Mouse (Mus musculus): ENCODE measurements around the gene Slc25a36. TPM values are rescaled to one million over a fixed set of nuclear protein-coding genes. Genes with fewer than 3 reads are reported as not detected.

Slc25a36 gene
- polyA plus RNA-seq, 1 experiment from 2014 or later: 59.1 TPM

DNA sequence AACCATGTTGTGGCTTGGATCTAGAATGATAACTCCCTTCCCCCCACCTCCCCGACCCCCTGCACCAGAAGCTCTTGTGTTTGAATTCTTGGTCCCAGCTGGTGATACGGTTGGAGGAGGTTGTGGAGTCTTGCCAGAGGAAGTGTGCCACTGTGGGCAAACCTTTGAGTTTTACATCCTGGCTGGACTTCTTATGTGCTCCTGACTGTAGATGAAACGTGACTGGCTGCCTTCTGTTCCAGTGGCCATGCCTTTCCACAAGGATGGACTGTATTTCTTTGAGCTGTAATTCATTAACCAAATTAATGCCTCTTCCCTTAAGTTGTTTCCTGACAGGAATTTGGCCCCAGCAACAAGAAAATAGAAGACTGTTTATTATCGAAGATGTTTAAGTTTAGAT, 26.2 kb upstream of the Slc25a36 start:
- Histone ChIP-seq H3K4me3 (replicated peaks; ENCODE audit: low read depth, low read length) (no peak overlapping the region), H3K36me3 (ENCODE audit: insufficient read depth, low read length) (no peaks in the 10 kb centered on the region), H3K4me2 (ENCODE audit: low read length) (no peak overlapping the region), H3K4me1 (replicated peaks; ENCODE audit: insufficient read depth, low read length) (no peaks in the 10 kb centered on the region), H3K27ac (no peak overlapping the region), H3K9ac (ENCODE audit: low read depth, low read length) (no peak overlapping the region), H3K9me3 (replicated peaks; ENCODE audit: low read length) (no peaks in the 10 kb centered on the region), H3K27me3 (ENCODE audit: insufficient read depth, low read length) (no peaks in the 10 kb centered on the region)
- no peak for TF ChIP-seq CTCF (IDR thresholded peaks at IDR 0.05; ENCODE audit: low read depth)
- ATAC-seq (replicated peaks; ENCODE audit: low FRiP score, low read depth): no peak
- 53% methylated on average over 4 of the region's 4 CpGs for WGBS
- DNase-seq (ENCODE audit: low spot score): peak; percentile 17

DNA sequence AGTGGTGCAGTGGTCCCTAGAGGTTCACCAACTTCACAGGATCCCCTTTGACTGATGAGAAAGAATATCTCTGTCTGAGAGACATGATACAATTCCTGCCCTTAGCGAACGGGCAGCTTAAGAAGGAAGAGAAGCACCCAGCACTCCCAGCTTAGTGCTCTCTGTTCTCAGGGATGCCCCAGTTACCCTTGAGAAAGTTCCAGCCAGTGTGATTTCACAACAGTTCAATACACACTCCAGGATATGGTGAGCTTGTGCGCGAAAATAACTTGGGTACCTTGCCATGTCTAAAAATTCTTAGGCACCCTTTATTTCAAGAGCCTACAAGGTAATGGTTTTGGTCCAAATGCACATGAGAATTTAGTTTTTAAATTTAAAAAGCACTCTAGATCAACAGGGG, 24.9 kb upstream of the Slc25a36 start:
- Histone ChIP-seq H3K27ac (no peak overlapping the region), H3K4me1 (replicated peaks; ENCODE audit: insufficient read depth, low read length) (no peaks in the 10 kb centered on the region), H3K36me3 (ENCODE audit: insufficient read depth, low read length) (no peaks in the 10 kb centered on the region), H3K4me2 (ENCODE audit: low read length) (no peak overlapping the region), H3K27me3 (ENCODE audit: insufficient read depth, low read length) (no peaks in the 10 kb centered on the region), H3K9ac (ENCODE audit: low read depth, low read length) (no peak overlapping the region), H3K9me3 (replicated peaks; ENCODE audit: low read length) (no peaks in the 10 kb centered on the region), H3K4me3 (replicated peaks; ENCODE audit: low read depth, low read length) (no peak overlapping the region)
- no peak for DNase-seq (ENCODE audit: low spot score)
- no peak for ATAC-seq (replicated peaks; ENCODE audit: low FRiP score, low read depth)
- no peak for TF ChIP-seq CTCF (IDR thresholded peaks at IDR 0.05; ENCODE audit: low read depth)
- 92% methylated on average over 4 of the region's 4 CpGs for WGBS

DNA sequence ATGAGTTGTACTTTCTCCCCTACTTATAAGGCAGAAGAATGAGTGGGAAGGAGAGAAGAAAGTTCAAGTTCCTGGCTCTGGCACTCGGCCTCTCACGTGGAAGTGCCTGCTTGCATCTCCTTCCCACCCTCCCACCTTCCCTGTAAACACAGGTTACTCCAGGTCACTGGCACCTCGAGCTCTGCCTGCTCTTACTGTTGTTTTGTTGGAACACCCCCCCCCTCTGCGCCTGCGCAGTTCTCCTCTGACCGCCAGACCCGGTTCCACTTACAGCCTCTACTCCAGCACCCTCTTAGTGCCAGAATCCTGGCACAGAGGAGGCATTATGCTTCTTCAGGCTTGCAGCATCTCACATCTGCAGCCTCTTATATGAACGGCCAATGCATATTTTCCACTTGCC, 22.2 kb upstream of the Slc25a36 start:
- H3K27ac ChIP-seq: no peak overlapping the region
- no peak overlapping the region for H3K4me3 ChIP-seq (replicated peaks; ENCODE audit: low read depth, low read length)
- H3K4me1 ChIP-seq (replicated peaks; ENCODE audit: insufficient read depth, low read length): no peaks in the 10 kb centered on the region
- DNase-seq (ENCODE audit: low spot score): peak; percentile 29
- no peaks in the 10 kb centered on the region for H3K36me3 ChIP-seq (ENCODE audit: insufficient read depth, low read length)
- no peaks in the 10 kb centered on the region for H3K27me3 ChIP-seq (ENCODE audit: insufficient read depth, low read length)
- TF ChIP-seq CTCF (IDR thresholded peaks at IDR 0.05; ENCODE audit: low read depth): no peak
- H3K4me2 ChIP-seq (ENCODE audit: low read length): no peak overlapping the region
- no peak overlapping the region for H3K9ac ChIP-seq (ENCODE audit: low read depth, low read length)
- peak; percentile 71 for ATAC-seq (replicated peaks; ENCODE audit: low FRiP score, low read depth)
- H3K9me3 ChIP-seq (replicated peaks; ENCODE audit: low read length): no peaks in the 10 kb centered on the region
- 51% methylated on average over 8 of the region's 8 CpGs for WGBS

DNA sequence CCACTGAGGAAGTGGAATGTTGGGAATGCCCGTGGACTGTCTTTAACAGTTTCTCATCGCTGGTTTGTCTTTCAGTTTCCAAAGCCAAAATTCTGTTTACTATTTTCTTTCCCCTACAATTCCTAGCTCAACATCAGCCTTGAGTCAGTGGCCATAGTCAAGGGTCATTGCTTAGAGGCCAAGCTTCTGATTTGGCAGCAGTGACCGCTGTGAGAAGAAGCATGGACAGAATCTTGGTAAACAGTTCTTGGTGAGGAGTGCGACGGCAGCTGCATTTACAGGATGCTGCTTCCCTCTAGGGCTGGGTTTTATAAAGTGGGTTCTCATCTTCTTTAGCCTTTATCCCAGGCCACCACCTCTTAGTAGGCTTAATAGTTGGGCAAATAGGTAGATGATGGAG, 19.0 kb upstream of the Slc25a36 start:
- 88% methylated on average over 5 of the region's 5 CpGs for WGBS
- no peak overlapping the region for H3K9ac ChIP-seq (ENCODE audit: low read depth, low read length)
- ATAC-seq (replicated peaks; ENCODE audit: low FRiP score, low read depth) (no peak), DNase-seq (ENCODE audit: low spot score) (no peak)
- H3K27me3 ChIP-seq (ENCODE audit: insufficient read depth, low read length): no peaks in the 10 kb centered on the region
- no peaks in the 10 kb centered on the region for H3K36me3 ChIP-seq (ENCODE audit: insufficient read depth, low read length)
- H3K4me3 ChIP-seq (replicated peaks; ENCODE audit: low read depth, low read length): no peak overlapping the region
- no peaks in the 10 kb centered on the region for H3K9me3 ChIP-seq (replicated peaks; ENCODE audit: low read length)
- H3K27ac ChIP-seq: no peak overlapping the region
- TF ChIP-seq CTCF (IDR thresholded peaks at IDR 0.05; ENCODE audit: low read depth): no peak
- H3K4me1 ChIP-seq (replicated peaks; ENCODE audit: insufficient read depth, low read length): no peaks in the 10 kb centered on the region
- no peak overlapping the region for H3K4me2 ChIP-seq (ENCODE audit: low read length)

DNA sequence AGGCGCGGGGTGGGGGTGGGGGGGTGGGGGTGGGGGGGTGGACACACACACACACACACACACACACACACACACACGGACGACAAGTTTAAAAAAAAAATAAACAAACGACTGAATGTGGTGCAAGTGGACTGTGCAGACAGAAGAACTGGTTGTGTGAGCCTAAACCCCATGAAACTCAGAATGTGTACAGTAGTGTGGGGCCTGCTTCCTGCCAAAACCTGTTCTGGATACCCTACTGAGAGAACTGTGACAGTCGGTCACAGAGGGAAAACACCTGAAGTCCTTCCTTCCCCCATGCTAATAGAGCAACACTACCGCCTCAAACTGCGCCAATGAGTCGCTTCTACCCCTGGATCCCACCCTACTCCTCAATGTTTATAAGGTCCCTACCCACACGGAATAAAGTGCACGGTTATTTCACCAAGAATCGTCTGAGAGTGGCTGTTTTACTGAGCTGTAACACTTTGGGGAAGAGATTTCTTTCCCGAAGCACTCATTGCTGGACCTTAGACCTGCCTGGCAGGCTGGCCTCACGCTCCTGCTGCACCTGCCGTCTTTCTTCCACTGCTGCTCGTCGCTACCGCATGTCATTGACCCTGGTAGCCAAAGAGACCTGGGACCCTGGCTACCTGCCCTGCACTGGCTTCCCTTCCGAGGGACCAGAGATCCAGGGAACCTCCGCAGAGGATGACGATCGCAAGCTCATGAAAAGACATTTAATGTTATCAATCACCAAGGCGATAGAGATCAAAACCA, 13.2 kb upstream of the Slc25a36 start:
- Histone ChIP-seq H3K4me2 (ENCODE audit: low read length) (no peak overlapping the region), H3K9me3 (replicated peaks; ENCODE audit: low read length) (no peaks in the 10 kb centered on the region), H3K4me3 (replicated peaks; ENCODE audit: low read depth, low read length) (no peak overlapping the region), H3K4me1 (replicated peaks; ENCODE audit: insufficient read depth, low read length) (no peaks in the 10 kb centered on the region), H3K27me3 (ENCODE audit: insufficient read depth, low read length) (no peaks in the 10 kb centered on the region), H3K9ac (ENCODE audit: low read depth, low read length) (no peak overlapping the region), H3K36me3 (ENCODE audit: insufficient read depth, low read length) (no peaks in the 10 kb centered on the region), H3K27ac (no peak overlapping the region)
- ATAC-seq (replicated peaks; ENCODE audit: low FRiP score, low read depth): no peak
- no peak for DNase-seq (ENCODE audit: low spot score)
- 64% methylated on average over 23 of the region's 23 CpGs for WGBS
- no peak for TF ChIP-seq CTCF (IDR thresholded peaks at IDR 0.05; ENCODE audit: low read depth)

DNA sequence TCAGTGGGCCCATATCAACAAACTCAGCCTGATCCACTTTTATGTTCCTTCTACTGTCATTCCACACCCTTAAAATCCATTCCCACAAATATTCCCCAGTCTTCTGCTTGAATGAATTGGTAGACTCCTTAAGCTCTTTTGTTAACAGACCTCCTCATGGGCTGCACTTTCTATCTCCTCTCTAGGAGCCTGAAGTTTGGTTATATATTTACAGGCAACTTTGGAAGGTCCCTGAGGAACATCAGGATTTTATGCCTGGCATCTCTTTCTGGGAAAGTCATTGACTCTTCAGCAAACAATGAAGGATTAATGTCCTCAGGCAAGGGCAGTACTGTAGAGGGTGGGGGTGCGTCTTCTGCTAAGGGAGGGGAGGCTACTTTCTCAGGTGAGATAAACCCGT, 10.5 kb upstream of the Slc25a36 start:
- Histone ChIP-seq H3K4me1 (replicated peaks; ENCODE audit: insufficient read depth, low read length) (no peaks in the 10 kb centered on the region), H3K4me3 (replicated peaks; ENCODE audit: low read depth, low read length) (no peak overlapping the region), H3K27me3 (ENCODE audit: insufficient read depth, low read length) (no peaks in the 10 kb centered on the region), H3K36me3 (ENCODE audit: insufficient read depth, low read length) (no peaks in the 10 kb centered on the region), H3K4me2 (ENCODE audit: low read length) (no peak overlapping the region), H3K9me3 (replicated peaks; ENCODE audit: low read length) (no peaks in the 10 kb centered on the region), H3K27ac (no peak overlapping the region), H3K9ac (ENCODE audit: low read depth, low read length) (no peak overlapping the region)
- TF ChIP-seq CTCF (IDR thresholded peaks at IDR 0.05; ENCODE audit: low read depth): no peak
- no peak for ATAC-seq (replicated peaks; ENCODE audit: low FRiP score, low read depth)
- no peak for DNase-seq (ENCODE audit: low spot score)
- WGBS: 56% methylated on average over 2 of the region's 2 CpGs

DNA sequence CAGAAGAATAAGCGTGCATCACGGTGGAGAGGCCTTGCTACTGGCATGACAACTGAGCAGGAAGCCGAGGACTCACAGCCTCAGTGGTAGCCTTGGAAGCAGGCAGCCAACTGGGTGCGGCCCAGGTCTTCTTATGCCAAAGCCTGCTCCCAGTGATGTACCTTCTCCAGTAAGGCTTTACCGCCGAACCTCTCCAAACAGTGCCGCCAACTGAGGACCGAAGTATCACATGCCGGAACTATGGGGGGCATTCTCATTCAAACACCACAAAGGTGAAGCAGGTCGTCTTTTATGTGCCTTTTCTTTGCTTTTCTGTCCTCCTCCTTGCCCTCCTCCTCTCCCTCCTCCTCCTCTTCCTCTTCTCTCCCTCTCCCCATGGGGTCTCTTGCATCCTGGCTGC, 3.3 kb upstream of the Slc25a36 start:
- no peak for ATAC-seq (replicated peaks; ENCODE audit: low FRiP score, low read depth)
- Histone ChIP-seq H3K4me1 (replicated peaks; ENCODE audit: insufficient read depth, low read length) (no peaks in the 10 kb centered on the region), H3K36me3 (ENCODE audit: insufficient read depth, low read length) (no peaks in the 10 kb centered on the region), H3K4me2 (ENCODE audit: low read length) (no peak overlapping the region), H3K4me3 (replicated peaks; ENCODE audit: low read depth, low read length) (no peak overlapping the region), H3K9ac (ENCODE audit: low read depth, low read length) (no peak overlapping the region), H3K27me3 (ENCODE audit: insufficient read depth, low read length) (no peaks in the 10 kb centered on the region), H3K9me3 (replicated peaks; ENCODE audit: low read length) (no peaks in the 10 kb centered on the region), H3K27ac (no peak overlapping the region)
- WGBS: 84% methylated on average over 10 of the region's 10 CpGs
- no peak for TF ChIP-seq CTCF (IDR thresholded peaks at IDR 0.05; ENCODE audit: low read depth)
- DNase-seq (ENCODE audit: low spot score): no peak
